Mouse (Mus musculus) stomach, embryonic 14.5 days (tissue): ENCODE measurements around the gene Trim65. TPM values are rescaled to one million over a fixed set of nuclear protein-coding genes. Genes with fewer than 3 reads are reported as not detected.

Source experiments
- ATAC-seq: fragments of 200-750 bp; cut with Nextera tagmentation; 2 replicates; pipeline ENCODE4 v1.8.0; 2017; ENCODE audit warnings: low read depth, moderate TSS enrichment; ENCODE audit not compliant: insufficient number of reproducible peaks, insufficient read depth, low FRiP score
- H3K27ac ChIP-seq: fragments of 300-500 bp; sonication (generic); 2 replicates; pipeline ENCODE4 v1.5.1; 2014; ENCODE audit warnings: mild to moderate bottlenecking, low read length, moderate library complexity, mixed read lengths
- H3K27me3 ChIP-seq: fragments of 300-500 bp; sonication (generic); 2 replicates; pipeline ENCODE4 v1.6.1; 2014; ENCODE audit warnings: low read length, control low read depth, mixed read lengths; ENCODE audit not compliant: control insufficient read depth, insufficient read depth
- H3K36me3 ChIP-seq: fragments of 300-500 bp; sonication (generic); 2 replicates; pipeline ENCODE4 v1.6.1; 2014; ENCODE audit warnings: mild to moderate bottlenecking, control low read depth, low read length, moderate library complexity, mixed read lengths; ENCODE audit not compliant: control insufficient read depth, insufficient read depth
- H3K4me1 ChIP-seq: fragments of 300-500 bp; sonication (generic); 2 replicates; pipeline ENCODE4 v1.6.1; 2014; ENCODE audit warnings: low read length, control low read depth, mixed read lengths; ENCODE audit not compliant: control insufficient read depth, insufficient read depth
- H3K4me2 ChIP-seq: fragments of 300-500 bp; sonication (generic); replicated peaks from 2 replicates; pipeline ENCODE4 v1.6.1; 2014; ENCODE audit warnings: low read depth, low read length, control low read depth
- H3K4me3 ChIP-seq: fragments of 300-500 bp; sonication (generic); 2 replicates; pipeline ENCODE4 v1.5.1; 2014; ENCODE audit warnings: low read depth, low read length, control low read depth
- H3K9ac ChIP-seq: fragments of 300-500 bp; sonication (generic); replicated peaks from 2 replicates; pipeline ENCODE4 v1.6.1; 2014; ENCODE audit warnings: low read depth, mild to moderate bottlenecking, control low read depth, low read length, moderate library complexity, mixed read lengths
- H3K9me3 ChIP-seq: fragments of 300-500 bp; sonication (generic); 2 replicates; pipeline ENCODE4 v1.6.1; 2016; ENCODE audit warnings: low read depth, low read length, control low read depth; ENCODE audit not compliant: control insufficient read depth
- WGBS: fragments of 180-500 bp; shearing (Covaris S2); extraction: QIAGEN DNeasy Blood & Tissue Kit; methylation state at CpG from one replicate; pipeline ENCODE4 v1.1.7; 2014; 5-methylcytosine and 5-hydroxymethylcytosine counted together
- polyA plus RNA-seq: library from polyadenylated mRNA; unstranded; fragments of >200 nt; fragmentation: Nextera tagmentation; extraction: Ambion mirVana; gene quantifications from 2 replicates; pipeline ENCODE4 v1.2.1, GENCODE M21; 2014

The Trim65 gene
- polyA plus RNA-seq, 1 experiment from 2014 or later, result 5.0 TPM

DNA sequence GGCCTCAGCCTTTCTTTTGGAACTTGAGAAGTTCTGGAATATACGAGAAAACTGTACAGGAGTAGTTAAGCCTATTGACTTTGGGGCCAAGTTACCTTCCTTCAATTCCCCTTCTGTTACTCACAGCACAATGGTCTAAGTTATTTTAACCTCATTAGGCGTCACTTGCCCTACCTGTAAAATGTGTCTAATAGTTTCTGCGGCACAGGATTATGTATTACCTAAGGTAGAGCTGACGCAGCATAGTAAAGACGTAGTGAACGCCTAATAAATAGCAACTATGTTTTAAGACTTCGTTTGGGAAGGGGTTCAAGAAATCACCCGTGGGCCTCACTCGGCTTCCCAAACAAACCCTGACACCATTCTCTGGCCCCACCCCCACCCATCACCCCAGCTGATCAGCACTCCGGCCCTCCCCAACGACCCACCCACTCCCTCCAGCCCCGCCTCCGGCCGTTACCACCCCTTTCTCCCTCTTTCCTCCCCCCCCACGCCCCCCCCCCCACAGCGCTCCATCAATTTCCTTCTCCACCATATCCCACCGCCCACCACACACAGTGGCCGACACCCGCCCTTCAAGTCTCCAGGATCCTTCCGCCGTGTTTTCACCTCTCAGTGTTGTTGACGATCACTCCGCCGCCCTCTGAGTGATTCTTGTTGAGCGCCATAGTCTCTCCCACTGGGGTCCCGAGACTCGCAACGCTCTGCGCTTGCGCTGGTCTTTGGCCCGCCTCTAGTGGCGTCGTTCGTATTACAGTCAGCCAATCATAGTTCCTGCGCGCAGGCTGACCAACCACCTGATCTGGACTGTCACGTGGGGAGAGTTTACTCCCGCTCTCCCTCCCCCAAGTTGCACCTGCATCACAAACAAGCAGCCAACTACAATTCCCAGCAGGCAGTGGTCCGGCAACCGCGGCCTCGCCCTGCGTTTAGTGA is 44.4 kb downstream of the Trim65 start, which contains the start of gene Wbp2:
TSS of gene Wbp2 (minus strand) at position 738 of the 936 bp plus-strand sequence.
- WGBS, result 2% methylated on average over 40 of the region's 43 CpGs

GRCm38 (mm10) chr11:116084166-116084565 is 46.8 kb downstream of the Trim65 start:
- Histone ChIP-seq H3K9me3 (no peaks in the 10 kb centered on the region), H3K4me3 (no peak overlapping the region), H3K27me3 (no peaks in the 10 kb centered on the region), H3K36me3 (peaks cover 45% of the 10 kb centered on the region), H3K4me1 (peaks cover 9% of the 10 kb centered on the region; the same call in 1 of the 2 replicates), H3K27ac (no peak overlapping the region), H3K4me2 (no peak overlapping the region), H3K9ac (no peak overlapping the region)
- ATAC-seq, result no peak
- WGBS, result 79% methylated on average over 6 of the region's 6 CpGs

More for the DNA sequence above, 44.4 kb downstream of the Trim65 start, which contains the start of gene Wbp2:
- no peaks in the 10 kb centered on the region for H3K27me3 ChIP-seq
- peaks cover 9% of the 10 kb centered on the region; the same call in 1 of the 2 replicates for H3K4me1 ChIP-seq
- peak; percentile 96 for ATAC-seq
- H3K4me3 ChIP-seq, result peak within 1 kb of the TSS; percentile 43
- H3K4me2 ChIP-seq, result peak within 1 kb of the TSS; percentile 48
- H3K27ac ChIP-seq, result peak within 1 kb of the TSS; percentile 58
- H3K36me3 ChIP-seq, result peaks cover 23% of the 10 kb centered on the region
- no peaks in the 10 kb centered on the region for H3K9me3 ChIP-seq
- H3K9ac ChIP-seq, result no peak within 1 kb of the TSS; the same call in 1 of the 2 replicates

GRCm38 (mm10) chr11:116083096-116083672 is 47.7 kb downstream of the Trim65 start:
- Histone ChIP-seq H3K27me3 (no peaks in the 10 kb centered on the region), H3K4me2 (no peak overlapping the region), H3K4me1 (peaks cover 14% of the 10 kb centered on the region), H3K36me3 (peaks cover 49% of the 10 kb centered on the region), H3K27ac (no peak overlapping the region), H3K9ac (no peak overlapping the region), H3K9me3 (no peaks in the 10 kb centered on the region), H3K4me3 (no peak overlapping the region)
- no peak for ATAC-seq
- WGBS, result 91% methylated on average over 14 of the region's 14 CpGs

GRCm38 (mm10) chr11:116081081-116081480 is 49.8 kb downstream of the Trim65 start:
- no peak overlapping the region for H3K4me3 ChIP-seq
- H3K9ac ChIP-seq, result no peak overlapping the region
- H3K27ac ChIP-seq, result no peak overlapping the region
- no peak for ATAC-seq
- H3K4me1 ChIP-seq, result peaks cover 15% of the 10 kb centered on the region
- H3K27me3 ChIP-seq, result no peaks in the 10 kb centered on the region
- 68% methylated on average over 6 of the region's 6 CpGs for WGBS
- no peak overlapping the region for H3K4me2 ChIP-seq
- H3K36me3 ChIP-seq, result peaks cover 49% of the 10 kb centered on the region
- H3K9me3 ChIP-seq, result no peaks in the 10 kb centered on the region

GRCm38 (mm10) chr11:116079511-116079910 is 51.4 kb downstream of the Trim65 start:
- no peak for ATAC-seq
- no peaks in the 10 kb centered on the region for H3K27me3 ChIP-seq
- H3K4me3 ChIP-seq, result no peak overlapping the region
- H3K27ac ChIP-seq, result no peak overlapping the region
- H3K9me3 ChIP-seq, result no peaks in the 10 kb centered on the region
- H3K4me2 ChIP-seq, result no peak overlapping the region
- H3K9ac ChIP-seq, result no peak overlapping the region
- WGBS, result 65% methylated on average over 10 of the region's 10 CpGs
- peaks cover 49% of the 10 kb centered on the region for H3K36me3 ChIP-seq
- peaks cover 9% of the 10 kb centered on the region for H3K4me1 ChIP-seq

- WGBS, result 34% methylated on average over 10 of the region's 10 CpGs
- Histone ChIP-seq H3K27ac (no peak overlapping the region), H3K36me3 (peaks cover 45% of the 10 kb centered on the region), H3K9me3 (no peaks in the 10 kb centered on the region), H3K27me3 (no peaks in the 10 kb centered on the region), H3K9ac (no peak overlapping the region), H3K4me2 (no peak overlapping the region), H3K4me3 (no peak overlapping the region), H3K4me1 (peaks cover 9% of the 10 kb centered on the region)
- no peak for ATAC-seq
Observed at GRCm38 (mm10) chr11:116078676-116079320, 52.1 kb downstream of the Trim65 start.

DNA sequence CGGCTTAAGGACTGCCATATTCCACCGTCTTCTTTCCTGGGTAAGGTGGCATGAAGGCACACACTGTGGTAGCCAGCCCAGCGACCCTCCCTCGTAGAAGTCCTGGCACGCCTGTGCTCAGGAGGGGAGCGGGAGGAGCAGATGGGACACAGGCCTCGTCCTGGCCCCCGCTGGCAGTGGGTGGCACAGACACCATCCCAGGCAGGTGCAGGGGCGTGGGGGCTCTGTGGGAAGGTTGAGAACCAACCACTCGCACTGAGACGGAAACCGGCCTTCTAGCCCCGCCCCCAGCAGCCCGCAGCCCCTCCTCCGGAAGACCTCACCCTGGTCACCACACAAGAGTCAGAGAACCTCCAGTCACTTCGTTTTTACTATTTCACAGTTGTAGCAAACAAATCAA is 52.7 kb downstream of the Trim65 start:
- Histone ChIP-seq H3K9ac (0 out of 2 replicates have a peak overlapping the region, but pooled peaks have one; percentile 18), H3K4me2 (peak overlapping the region; percentile 44), H3K4me3 (no peak overlapping the region), H3K27ac (peak overlapping the region; percentile 82; the same call in 1 of the 2 replicates), H3K4me1 (peaks cover 9% of the 10 kb centered on the region), H3K27me3 (no peaks in the 10 kb centered on the region), H3K9me3 (no peaks in the 10 kb centered on the region), H3K36me3 (peaks cover 39% of the 10 kb centered on the region)
- ATAC-seq, result peak; percentile 24
- WGBS, result 10% methylated on average over 16 of the region's 16 CpGs
